Mouse (Mus musculus): Measurements from ENCODE around the gene Pde4d.

Gene Pde4d

GRCm38 (mm10) chr13:109908386-109908785 lies 1458.6 kb downstream of the Pde4d start:
- in situ Hi-C loops (cut with MboI, MseI): loop anchor here (5.0 kb wide), 1 partner anchor 131 kb away; no protein-coding TSS in a partner anchor

GRCm38 (mm10) chr13:109909111-109909510 lies 1459.4 kb downstream of the Pde4d start:
- in situ Hi-C loops (cut with MboI, MseI): loop anchor here (5.0 kb wide), 1 partner anchor 132 kb away; no protein-coding TSS in a partner anchor

GRCm38 (mm10) chr13:109910915-109911314 lies 1461.2 kb downstream of the Pde4d start:
- in situ Hi-C loops (cut with MboI, MseI): no loop called here

GRCm38 (mm10) chr13:109912635-109913034 lies 1462.9 kb downstream of the Pde4d start:
- in situ Hi-C loops (cut with MboI, MseI): no loop called here

GRCm38 (mm10) chr13:109914246-109914645 lies 1464.5 kb downstream of the Pde4d start:
- in situ Hi-C loops (cut with MboI, MseI): no loop called here

GRCm38 (mm10) chr13:109914846-109915245 lies 1465.1 kb downstream of the Pde4d start:
- in situ Hi-C loops (cut with MboI, MseI): no loop called here

- in situ Hi-C loops (cut with MboI, MseI): no loop called here
These were observed 1465.8 kb downstream of the Pde4d start for GRCm38 (mm10) chr13:109915501-109915900.

GRCm38 (mm10) chr13:109915964-109916363 lies 1466.2 kb downstream of the Pde4d start:
- in situ Hi-C loops (cut with MboI, MseI): no loop called here

- in situ Hi-C loops (cut with MboI, MseI): no loop called here
These were observed 1467.8 kb downstream of the Pde4d start for GRCm38 (mm10) chr13:109917551-109917950.

- in situ Hi-C loops (cut with MboI, MseI): no loop called here
These were observed 1468.9 kb downstream of the Pde4d start for GRCm38 (mm10) chr13:109918631-109919030.

- in situ Hi-C loops (cut with MboI, MseI): loop anchor here (5.0 kb wide), 1 partner anchor 97 kb away; no protein-coding TSS in a partner anchor
These were observed 1470.5 kb downstream of the Pde4d start for GRCm38 (mm10) chr13:109920256-109920655.

- in situ Hi-C loops (cut with MboI, MseI): loop anchor here (5.0 kb wide), 1 partner anchor 96 kb away; no protein-coding TSS in a partner anchor
These were observed 1471.7 kb downstream of the Pde4d start for GRCm38 (mm10) chr13:109921336-109922038.

GRCm38 (mm10) chr13:109922228-109922627 lies 1472.5 kb downstream of the Pde4d start:
- in situ Hi-C loops (cut with MboI, MseI): loop anchor here (5.0 kb wide), 1 partner anchor 95 kb away; no protein-coding TSS in a partner anchor

GRCm38 (mm10) chr13:109922782-109923181 lies 1473.0 kb downstream of the Pde4d start:
- in situ Hi-C loops (cut with MboI, MseI): loop anchor here (5.0 kb wide), 1 partner anchor 95 kb away; no protein-coding TSS in a partner anchor

GRCm38 (mm10) chr13:109924771-109925170 lies 1475.0 kb downstream of the Pde4d start:
- in situ Hi-C loops (cut with MboI, MseI): loop anchor here (5.0 kb wide), 1 partner anchor 93 kb away; no protein-coding TSS in a partner anchor

- in situ Hi-C loops (cut with MboI, MseI): no loop called here
These were observed 1476.7 kb downstream of the Pde4d start for GRCm38 (mm10) chr13:109926277-109926920.

GRCm38 (mm10) chr13:109927782-109928181 lies 1478.0 kb downstream of the Pde4d start:
- in situ Hi-C loops (cut with MboI, MseI): no loop called here

- in situ Hi-C loops (cut with MboI, MseI): no loop called here
These were observed 1482.9 kb downstream of the Pde4d start for GRCm38 (mm10) chr13:109932688-109933087.

GRCm38 (mm10) chr13:109933554-109933953 lies 1483.8 kb downstream of the Pde4d start:
- in situ Hi-C loops (cut with MboI, MseI): no loop called here

GRCm38 (mm10) chr13:109936866-109937265 lies 1487.1 kb downstream of the Pde4d start:
- in situ Hi-C loops (cut with MboI, MseI): no loop called here

- in situ Hi-C loops (cut with MboI, MseI): no loop called here
These were observed 1495.2 kb downstream of the Pde4d start for GRCm38 (mm10) chr13:109944822-109945551.

- in situ Hi-C loops (cut with MboI, MseI): no loop called here
These were observed 1501.7 kb downstream of the Pde4d start for GRCm38 (mm10) chr13:109951466-109951865.
